Mouse (Mus musculus): Measurements from ENCODE around the gene Twist1.

GRCm38 (mm10) chr12:33993127-33993526, 35.7 kb downstream of the Twist1 start:
- TF ChIP-seq CTCF (IDR thresholded peaks at IDR 0.05; ENCODE audit: low read depth, low read length) (no peak), TAL1 (conservative IDR thresholded peaks at IDR 0.05; ENCODE audit: low read depth, low read length) (no peak), GATA1 (IDR thresholded peaks at IDR 0.05; ENCODE audit: borderline replicate concordance, low read length) (no peak)
